ENCODE assay signal across 8 mouse cellular contexts in the genomic region with DNA sequence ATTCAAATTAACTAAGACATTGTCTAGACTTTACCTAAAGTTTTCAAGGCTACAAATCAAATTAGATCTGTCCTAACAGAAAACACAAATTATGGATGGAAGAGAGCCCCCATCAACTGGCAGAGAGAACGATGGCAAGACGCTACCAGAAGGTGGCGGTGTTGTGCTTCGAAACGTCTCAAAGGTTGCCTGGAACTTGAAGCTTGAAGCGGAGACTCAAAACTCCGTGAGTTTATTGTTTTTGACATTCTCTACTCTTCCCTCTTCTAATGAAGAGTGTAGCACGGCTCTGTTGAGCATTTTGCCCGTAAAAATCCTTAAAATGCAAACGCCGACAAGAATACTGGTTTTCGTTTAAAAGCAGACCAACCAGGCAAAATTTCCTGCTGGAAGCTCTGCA.
DNase-seq lines count a peak whose midpoint lies in the region; ATAC-seq and TF ChIP-seq lines count a peak whose summit lies in the region.

No protein-coding gene starts in this region.

- H3K27ac ChIP-seq in MEL (ENCODE audit: control insufficient read depth, low read depth, low read length), result no peak overlapping the region
- no peak overlapping the region for H3K27ac ChIP-seq in hindbrain, embryonic 11.5 days (ENCODE audit: low read depth, low read length)

- TF ChIP-seq CTCF in MEL (IDR thresholded peaks at IDR 0.05 in 2 of 3, conservative IDR thresholded peaks at IDR 0.05 in 1 of 3; ENCODE audit: control insufficient read depth in 1 of 3, insufficient read depth in 1 of 3, low read depth in 2 of 3, low read length in 3 of 3, poor library complexity in 1 of 3, severe bottlenecking in 1 of 3), result peak; percentile 78 to 96 (median 89)

- H3K4me1 ChIP-seq in MEL (ENCODE audit: control insufficient read depth in 1 of 2, insufficient read depth in 2 of 2, low read length in 2 of 2), result no peaks in the 10 kb centered on the region
- H3K4me1 ChIP-seq in hindbrain, embryonic 11.5 days (replicated peaks; ENCODE audit: control insufficient read depth, insufficient read depth, low read length), result no peaks in the 10 kb centered on the region

- no peak for ATAC-seq in hindbrain, embryonic 11.5 days (ENCODE audit: low FRiP score)

- no peak overlapping the region for H3K4me3 ChIP-seq in MEL (ENCODE audit: control insufficient read depth in 1 of 2, insufficient read depth in 1 of 2, low read depth in 2 of 2, low read length in 2 of 2)
- no peak overlapping the region for H3K4me3 ChIP-seq in hindbrain, embryonic 11.5 days (ENCODE audit: low read depth, low read length)

- H3K36me3 ChIP-seq in MEL (ENCODE audit: control insufficient read depth in 1 of 2, insufficient read depth in 2 of 2, low read length in 2 of 2), result no peaks in the 10 kb centered on the region
- no peaks in the 10 kb centered on the region for H3K36me3 ChIP-seq in hindbrain, embryonic 11.5 days (ENCODE audit: control insufficient read depth, insufficient read depth, low read length)

- DNase-seq in MEL (ENCODE audit: low read depth, low spot score), result peak; percentile 74
- DNase-seq in cerebellum, adult 8-10 months, result peak; percentile 72
- peak; percentile 25 to 91 for DNase-seq in frontal cortex, adult 2 months (ENCODE audit: extremely low spot score in 1 of 2, low spot score in 1 of 2)
- DNase-seq in hindbrain, embryonic 11.5 days (ENCODE audit: low spot score), result peak; percentile 90
- DNase-seq in layer of hippocampus, adult 9-11 months, result peak; percentile 66
- peak; percentile 88 for DNase-seq in lung, postnatal 10 days
- DNase-seq in retina, adult 2 months (ENCODE audit: low read depth, low spot score), result peak; percentile 61
- peak; percentile 62 for DNase-seq in thymus, postnatal 25 days

- WGBS in hindbrain, embryonic 11.5 days, result 6% methylated on average over 12 of the region's 12 CpGs

- H3K27me3 ChIP-seq in MEL (ENCODE audit: control insufficient read depth in 1 of 2, insufficient read depth in 2 of 2, low read length in 2 of 2), result no peaks in the 10 kb centered on the region; a peak in 1 of 4 replicates
- no peaks in the 10 kb centered on the region for H3K27me3 ChIP-seq in hindbrain, embryonic 11.5 days (ENCODE audit: control insufficient read depth, insufficient read depth, low read length)

- no peaks in the 10 kb centered on the region for H3K9me3 ChIP-seq in MEL (replicated peaks; ENCODE audit: insufficient read depth, low read length)
- H3K9me3 ChIP-seq in hindbrain, embryonic 11.5 days (ENCODE audit: control insufficient read depth, low read length), result no peaks in the 10 kb centered on the region

- H3K9ac ChIP-seq in MEL (ENCODE audit: control insufficient read depth, low read depth, low read length, poor library complexity, severe bottlenecking), result no peak overlapping the region
- no peak overlapping the region for H3K9ac ChIP-seq in hindbrain, embryonic 11.5 days (ENCODE audit: low read depth, low read length)

- no peak for TF ChIP-seq EP300 in MEL (IDR thresholded peaks at IDR 0.05; ENCODE audit: low read depth in 1 of 2, low read length in 2 of 2)

- H3K4me2 ChIP-seq in hindbrain, embryonic 11.5 days (replicated peaks; ENCODE audit: low read depth, low read length), result peak overlapping the region; percentile 34

- TF ChIP-seq RAD21 in MEL (IDR thresholded peaks at IDR 0.05; ENCODE audit: low read depth, low read length), result peak; percentile 99

- no peak for TF ChIP-seq POLR2A in MEL (IDR thresholded peaks at IDR 0.05; ENCODE audit: control insufficient read depth in 1 of 2, insufficient read depth in 1 of 2, low read depth in 1 of 2, low read length in 2 of 2, poor library complexity in 1 of 2)

- H3K79me2 ChIP-seq in MEL (ENCODE audit: control insufficient read depth, insufficient read depth, low read length, poor library complexity), result no peaks in the 10 kb centered on the region

TF ChIP-seq in MEL, 35 proteins besides CTCF, POLR2A, EP300 and RAD21:
- TF ChIP-seq SMC3 (IDR thresholded peaks at IDR 0.05; ENCODE audit: low read depth, low read length) (peak; percentile 98), KAT2A (conservative IDR thresholded peaks at IDR 0.05; ENCODE audit: low read depth, low read length) (no peak), ZC3H11A (IDR thresholded peaks at IDR 0.05; ENCODE audit: low read depth, low read length) (peak; percentile 98)
TF ChIP-seq in MEL: peak in this region for 2.
